Mouse (Mus musculus) T-helper 1 cell (primary cell): ENCODE measurements at regions not wholly inside any gene's neighbourhood (a gene's known extent, or its start where the extent isn't known, plus 50 kb on each side); places are given as distances from the start of the nearest gene placed in this dataset.

Source experiments
- in situ Hi-C: fragments of 300-600 bp; cut with MboI, MseI; formaldehyde crosslinking; loops from one replicate; pipeline ENCODE4 v1.15.1; 2025; ENCODE audit warnings: high pct_unique_total_duplicates

DNA sequence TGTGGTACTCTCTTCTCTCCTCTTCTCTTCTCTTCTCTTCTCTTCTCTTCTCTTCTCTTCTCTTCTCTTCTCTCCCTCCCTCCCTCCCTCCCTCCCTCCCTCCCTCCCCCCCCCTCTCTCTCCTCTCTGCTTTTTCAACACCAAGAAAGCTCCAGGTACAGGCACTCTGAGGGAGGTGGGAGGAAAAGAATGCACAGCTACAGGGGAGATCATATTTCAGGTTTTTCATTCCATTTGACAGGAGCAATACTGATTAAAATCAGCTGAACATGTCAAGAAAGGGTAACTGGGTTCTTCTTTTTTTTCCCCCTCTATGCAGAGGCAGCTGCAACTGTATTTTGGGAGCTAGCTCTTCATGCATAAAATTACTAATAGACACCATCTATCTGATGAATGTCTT is 368.8 kb upstream of the Rack1 start:
- in situ Hi-C loops: no loop called here

DNA sequence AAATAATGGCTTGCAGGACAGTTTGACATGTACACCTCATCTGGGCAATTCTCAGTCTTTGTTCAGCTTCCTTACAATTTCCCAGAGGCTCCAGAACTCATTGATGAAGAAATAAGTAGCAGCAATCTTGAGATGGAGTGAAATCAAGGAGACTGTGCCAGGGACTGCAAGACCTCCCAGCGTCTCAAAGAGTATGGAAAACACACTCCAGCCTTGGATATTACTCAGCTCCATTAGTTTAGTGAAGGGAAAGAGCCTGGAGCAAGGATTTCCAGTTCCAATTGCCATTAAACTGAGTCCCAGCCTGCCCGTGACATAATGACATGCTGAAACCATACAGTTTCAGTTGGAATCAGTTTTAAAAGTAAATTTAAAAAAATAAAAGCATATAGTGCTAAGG is 372.7 kb upstream of the Rack1 start:
- in situ Hi-C loops: no loop called here

DNA sequence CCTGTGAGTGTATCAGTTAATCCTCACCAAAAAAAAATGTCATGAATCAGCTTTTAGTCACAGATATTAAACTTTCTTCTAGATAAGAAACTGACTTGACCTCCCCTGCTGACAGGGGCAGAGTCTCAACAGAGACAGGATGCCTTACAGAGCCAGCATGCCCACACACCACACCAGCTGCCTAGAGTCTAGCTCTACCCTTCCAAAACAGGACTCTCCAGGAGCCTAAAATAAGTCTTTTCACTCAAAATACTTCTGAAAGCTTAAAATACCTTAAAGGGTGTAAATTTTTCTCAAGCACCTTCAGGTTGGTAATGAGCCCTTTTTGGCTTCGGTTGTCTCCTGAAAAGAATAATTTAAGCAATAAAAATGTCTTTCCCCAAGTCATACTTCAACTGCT is 373.7 kb upstream of the Rack1 start:
- in situ Hi-C loops: no loop called here

DNA sequence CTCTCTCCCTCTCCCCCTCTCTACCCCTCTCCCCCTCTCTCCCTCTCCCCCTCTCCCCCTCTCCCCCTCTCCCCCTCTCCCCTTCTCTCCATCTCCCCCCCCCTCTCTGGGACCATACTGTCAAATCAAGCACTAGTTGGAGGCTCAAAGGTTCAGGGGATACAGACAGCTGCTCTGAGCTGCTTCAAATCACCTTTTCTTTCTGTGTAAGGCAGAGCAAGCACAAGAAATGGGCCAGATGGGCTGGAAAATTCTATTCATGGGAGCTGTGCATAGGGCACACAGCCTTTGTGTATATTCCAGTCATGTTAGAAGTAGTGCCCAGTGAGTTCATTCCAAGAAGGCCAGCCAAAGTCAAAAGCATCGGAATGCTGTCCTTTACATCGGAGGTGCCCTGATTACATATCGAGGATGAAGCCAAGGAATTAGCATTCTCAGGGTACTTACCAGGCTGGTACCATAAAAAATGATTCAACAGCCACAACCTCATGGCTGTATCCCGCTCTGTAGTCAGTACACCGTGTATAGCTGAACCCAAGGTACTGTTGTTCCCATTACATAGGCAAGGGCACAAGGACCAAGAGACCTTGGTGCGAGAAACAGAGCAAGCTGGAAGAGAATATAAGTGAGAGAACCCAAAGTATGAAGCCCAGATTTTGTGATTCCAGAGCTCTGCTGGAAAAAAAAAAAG is 381.9 kb upstream of the Rack1 start:
- in situ Hi-C loops: no loop called here

DNA sequence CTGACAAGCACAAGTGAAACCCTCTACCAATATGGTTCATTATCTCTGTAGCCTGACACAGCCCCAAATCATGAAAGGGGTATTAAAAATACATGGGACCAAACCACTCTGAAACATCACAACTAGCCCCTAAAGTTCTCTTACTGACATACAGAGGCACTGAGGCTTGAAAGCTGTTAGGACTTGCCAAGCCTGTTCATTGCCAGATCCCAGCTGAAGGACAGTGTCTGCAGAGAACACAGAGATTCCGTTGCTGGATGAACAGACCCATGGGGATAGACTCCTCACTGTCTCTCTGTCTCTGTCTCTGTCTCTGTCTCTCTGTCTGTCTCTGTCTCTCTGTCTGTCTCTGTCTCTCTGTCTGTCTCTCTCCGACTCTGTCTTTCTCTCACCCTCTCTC is 382.5 kb upstream of the Rack1 start:
- in situ Hi-C loops: no loop called here

DNA sequence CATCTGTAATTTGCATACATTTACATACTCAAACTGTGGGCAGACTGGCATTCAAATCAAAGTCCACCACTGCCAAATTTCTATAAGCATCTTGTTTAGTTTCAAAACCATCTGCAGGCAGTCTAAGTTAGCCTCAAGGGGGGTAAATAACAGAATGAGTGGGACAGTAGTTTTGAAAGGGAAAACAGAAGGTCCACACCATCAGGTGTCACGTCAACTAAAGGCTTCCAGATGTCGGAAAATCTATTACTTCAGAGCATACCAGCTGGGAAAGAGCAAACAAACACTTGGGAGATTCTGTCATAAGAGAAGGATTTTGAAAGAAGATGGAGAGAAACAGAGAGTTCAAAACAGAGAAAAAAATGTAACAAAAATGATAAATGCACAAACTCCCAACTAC is 402.1 kb upstream of the Rack1 start:
- in situ Hi-C loops: no loop called here

DNA sequence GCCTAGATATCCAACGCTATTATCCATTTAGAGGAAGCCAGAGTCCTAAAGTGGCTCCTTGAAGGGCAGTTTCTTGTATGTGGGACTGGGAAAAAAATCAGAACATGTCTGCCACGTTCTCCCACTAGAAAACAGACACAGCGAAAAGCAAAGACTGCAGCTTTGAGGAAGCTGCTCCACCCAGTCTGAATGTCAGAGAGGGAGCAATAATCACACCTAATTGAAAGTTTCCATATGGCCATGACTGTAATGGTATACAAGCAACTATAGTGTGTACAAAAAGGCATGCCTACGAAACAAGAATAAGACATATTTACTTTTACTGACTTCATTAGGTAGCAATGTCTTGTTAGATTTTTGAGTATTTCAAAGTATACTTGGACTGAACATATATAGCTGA is 392.7 kb upstream of the Sgcd start:
- in situ Hi-C loops: loop anchor here (10.0 kb wide), 1 partner anchor 993 kb away; no protein-coding TSS in a partner anchor

DNA sequence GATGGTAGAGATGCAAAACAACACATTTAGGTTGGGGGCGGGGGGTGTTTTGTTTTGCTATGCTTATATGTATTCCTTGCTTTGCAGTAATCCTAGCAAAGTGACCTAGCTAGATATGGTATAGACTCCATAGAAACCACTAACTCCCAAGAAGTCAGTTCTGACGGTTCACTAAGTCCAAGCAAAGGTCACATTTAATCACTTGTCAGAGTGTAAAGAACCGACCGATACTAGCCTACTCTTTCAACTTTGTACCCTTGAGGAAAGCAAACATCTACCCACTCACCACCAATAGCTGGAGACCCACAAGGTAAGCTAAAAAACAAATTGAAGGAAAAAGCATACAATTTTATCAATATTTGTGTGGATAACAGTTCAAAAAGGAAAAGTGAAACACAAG is 389.3 kb upstream of the Sgcd start:
- in situ Hi-C loops: no loop called here

DNA sequence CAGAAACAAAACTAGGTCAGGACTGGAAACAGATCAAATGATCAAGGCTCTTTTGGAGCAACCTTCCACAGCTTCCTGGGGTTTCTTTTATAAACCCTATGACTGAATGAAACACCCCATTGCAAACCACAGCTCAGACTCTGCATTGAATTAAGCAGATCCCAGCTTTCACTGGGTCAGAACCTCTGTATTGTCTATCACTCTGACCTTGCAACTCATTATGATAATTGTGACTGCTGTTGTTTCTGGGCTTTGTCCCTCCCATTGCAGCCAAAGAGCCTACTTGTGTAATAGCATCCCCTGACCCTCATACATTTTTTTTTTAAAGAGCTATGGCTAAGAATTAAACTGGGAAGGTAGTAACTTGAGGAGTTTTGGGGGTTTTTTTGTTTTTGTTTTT is 388.5 kb upstream of the Sgcd start:
- in situ Hi-C loops: no loop called here

DNA sequence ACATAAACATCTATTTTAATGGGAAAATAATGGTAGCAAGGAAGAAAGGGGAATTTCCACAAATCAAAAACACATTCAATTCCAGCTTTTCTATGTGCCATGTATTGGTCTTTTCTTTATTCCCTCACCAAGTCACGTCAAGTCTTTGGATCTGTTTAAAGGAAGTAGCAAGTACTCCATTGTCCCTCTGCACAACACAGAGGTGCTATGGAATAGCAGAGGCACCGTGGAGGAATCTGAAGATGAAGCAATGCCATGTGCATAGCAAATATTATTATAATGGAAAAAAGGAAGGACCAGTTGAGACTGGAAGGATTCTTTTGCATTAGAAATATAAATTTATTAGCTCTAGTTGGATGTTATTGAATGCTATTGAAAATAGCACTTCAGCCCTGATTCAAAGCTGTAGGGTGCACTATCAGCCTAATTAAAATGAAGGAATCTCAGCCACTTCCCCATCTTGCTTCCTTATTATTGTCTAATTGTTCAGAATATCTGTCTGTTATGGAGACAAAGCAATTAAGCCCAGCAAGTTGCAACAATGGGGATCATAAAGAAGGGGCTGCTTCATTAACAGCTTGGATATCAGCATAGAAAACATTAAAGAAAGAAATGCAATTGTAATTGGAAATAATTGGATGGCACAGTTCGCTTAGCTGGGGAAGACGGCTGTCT is 362.7 kb upstream of the Sgcd start:
- in situ Hi-C loops: no loop called here

DNA sequence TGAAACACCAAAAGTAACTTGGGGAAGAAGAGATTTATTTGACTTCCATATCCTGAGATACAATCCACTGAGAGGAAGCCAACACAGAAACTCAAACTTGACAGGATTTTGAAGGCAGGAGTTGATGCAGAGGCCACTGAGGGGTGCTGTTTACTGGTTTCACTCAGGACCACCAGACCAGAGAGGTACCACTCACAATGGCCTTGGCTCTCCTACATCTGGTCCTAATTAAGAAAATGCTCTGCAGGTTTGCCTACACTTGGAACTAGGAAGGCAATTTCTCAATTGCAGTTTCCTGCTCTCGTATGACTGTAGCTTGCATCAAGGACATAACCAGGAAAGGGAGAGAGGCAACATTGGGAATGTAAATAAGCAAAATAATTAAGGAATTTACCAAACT is 325.7 kb upstream of the Sgcd start:
- in situ Hi-C loops: no loop called here

DNA sequence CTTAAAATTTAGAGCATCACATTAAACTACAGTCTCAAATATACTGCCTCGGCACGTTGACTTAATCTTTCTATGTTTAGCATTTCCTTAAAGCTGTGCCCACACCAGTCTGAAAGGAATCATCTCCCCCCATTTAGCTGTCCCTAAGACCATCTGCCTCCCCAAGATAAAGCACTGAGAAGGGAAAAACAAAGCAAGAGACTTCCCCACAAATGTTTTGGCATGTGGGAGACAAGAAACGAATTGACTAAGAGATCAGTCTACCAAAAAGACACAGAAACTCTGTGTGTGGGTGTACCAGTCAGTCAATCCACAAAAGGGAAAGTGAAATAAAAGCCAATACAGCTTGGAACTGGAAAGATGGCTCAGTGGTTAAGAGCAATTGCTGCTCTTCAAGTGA is 306.6 kb upstream of the Sgcd start:
- in situ Hi-C loops: no loop called here

DNA sequence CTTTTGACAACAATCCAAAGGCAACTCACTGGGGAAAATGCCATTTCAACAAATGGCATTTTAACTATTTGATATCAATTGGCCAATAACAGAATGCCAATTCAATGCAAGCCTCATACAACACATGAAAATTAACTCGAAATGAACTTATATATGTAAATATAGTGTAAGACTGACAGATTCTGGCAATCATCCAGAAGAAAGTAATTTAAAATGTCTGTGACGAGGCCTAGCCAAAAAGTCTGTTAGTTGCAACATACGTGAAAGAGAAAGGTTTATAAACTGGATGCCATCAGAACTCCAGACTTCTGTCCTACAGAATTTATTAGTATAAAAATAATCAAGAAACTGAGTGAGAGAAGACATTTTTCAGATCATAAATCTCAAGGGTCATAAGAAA is 273.7 kb upstream of the Sgcd start:
- in situ Hi-C loops: no loop called here

DNA sequence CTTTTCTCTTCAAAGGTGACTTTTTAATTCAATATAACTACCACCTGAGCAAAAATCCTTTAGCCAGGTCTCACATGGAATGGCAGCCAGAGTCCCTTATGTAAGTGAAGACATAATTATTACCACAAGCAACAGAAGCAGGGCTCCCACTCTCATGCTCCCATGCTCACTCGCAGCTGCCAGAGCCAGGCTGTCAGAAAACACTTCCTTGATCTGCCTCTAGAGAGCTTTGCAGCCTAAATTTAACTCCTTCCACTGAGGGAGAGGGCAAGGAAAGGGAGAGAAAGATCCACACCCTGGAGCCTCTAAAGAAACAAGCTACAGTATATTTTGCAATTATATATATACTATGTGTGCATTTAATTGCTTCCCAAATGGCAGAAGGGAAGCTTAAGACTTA is 272.3 kb upstream of the Sgcd start:
- in situ Hi-C loops: no loop called here

DNA sequence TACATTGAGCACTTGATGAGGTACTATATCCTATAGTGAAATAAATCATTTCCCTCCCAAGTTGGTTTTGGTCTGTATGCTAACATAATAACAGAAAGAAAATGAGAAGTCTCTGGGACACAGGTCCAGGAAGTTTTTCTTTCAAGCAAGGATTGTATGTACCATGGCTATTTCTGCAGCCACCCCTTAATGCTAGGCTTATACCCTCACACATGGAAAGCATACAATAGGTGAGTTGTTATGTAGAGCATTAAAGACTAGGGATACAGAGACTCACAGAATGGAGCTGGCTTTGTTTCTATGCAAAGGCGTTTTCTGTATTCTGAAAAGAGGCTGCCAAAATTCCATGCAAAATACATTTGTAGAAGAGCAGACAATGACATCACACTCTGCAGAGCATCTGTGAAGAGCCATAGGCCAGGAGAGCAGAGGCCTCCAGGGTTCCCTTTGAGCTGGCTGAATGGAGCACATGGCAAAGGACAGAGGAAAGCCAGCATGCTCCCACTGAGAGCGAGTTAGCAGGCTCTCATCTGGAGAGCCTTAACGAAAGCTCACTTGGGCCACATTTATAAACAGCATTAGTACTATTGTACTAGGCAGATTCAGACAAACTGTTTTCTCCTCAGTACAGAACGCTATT is 262.0 kb upstream of the Sgcd start:
- in situ Hi-C loops: no loop called here

DNA sequence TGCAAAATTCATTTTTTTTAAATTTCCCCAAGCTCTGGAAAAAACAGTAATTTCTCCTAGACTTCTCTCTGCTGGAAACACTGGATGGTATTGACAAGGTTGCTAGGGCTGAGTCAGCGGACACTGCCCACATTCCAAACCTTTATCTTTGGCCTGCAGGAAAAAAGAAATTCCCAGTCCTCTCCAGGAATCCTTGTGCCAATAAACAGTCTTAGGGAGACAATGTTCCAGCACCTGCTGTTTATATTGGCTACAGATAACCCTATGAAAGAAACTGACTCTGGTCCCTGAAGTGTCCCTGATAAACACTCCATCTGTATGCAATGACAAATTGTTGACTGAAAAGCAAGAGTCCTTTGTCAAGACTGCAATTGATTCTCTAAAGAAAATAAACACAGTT is 260.5 kb upstream of the Sgcd start:
- in situ Hi-C loops: no loop called here

DNA sequence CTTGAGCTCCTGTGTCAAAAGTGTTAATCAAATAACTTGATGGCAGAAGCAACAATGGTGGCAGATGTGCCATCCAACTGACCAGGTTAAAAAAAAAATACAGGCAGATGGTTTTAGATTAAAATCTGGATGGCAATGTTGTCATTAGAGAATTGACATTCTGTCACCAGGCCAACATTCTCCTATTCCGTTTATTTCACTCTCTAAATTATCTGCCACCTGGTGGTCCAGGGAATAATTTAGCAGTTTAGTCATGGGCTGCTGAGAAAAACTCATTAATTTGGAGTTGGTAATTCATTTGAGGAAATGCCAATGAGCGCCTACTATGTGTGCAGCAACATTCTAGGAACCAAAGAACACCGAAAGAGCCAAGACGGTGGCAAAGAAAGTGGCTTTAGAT is 232.4 kb upstream of the Sgcd start:
- in situ Hi-C loops: no loop called here

DNA sequence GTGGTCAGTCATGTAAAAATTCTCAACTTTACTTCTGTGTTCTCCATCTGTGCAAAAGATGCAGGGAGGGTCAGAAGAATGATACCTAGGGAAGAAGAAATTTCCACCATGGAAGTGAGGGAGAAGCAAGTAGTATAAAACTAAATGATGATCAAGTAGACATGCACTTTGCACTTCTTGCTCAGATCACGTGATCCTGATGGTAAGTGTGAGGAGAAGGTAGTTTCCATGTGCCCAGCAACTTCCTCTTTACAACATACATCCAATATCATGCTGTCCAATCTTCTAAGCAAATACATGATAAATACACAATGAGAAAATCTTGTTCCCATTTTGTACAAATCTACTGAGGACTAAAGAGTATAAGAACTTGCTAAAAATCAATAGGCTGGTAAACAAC is 230.4 kb upstream of the Sgcd start:
- in situ Hi-C loops: no loop called here

DNA sequence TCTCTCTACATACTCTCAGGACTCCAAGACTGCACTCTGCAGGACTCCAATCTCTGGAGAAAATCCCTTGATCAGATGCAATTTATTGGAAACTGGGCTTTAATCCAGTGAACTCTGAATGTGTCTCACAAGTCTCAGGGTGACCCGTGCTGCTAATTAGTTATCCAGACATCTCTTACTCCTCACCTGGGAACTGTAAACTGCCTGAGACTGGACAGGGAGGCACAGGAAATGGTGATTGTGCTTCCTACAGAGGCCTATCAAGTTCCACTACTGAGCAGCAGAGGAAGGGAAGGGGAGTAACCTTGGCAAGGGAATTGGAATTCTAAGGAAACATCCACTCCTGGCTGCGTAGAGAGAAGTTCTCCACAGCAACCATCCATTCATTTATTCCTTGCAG is 228.0 kb upstream of the Sgcd start:
- in situ Hi-C loops: no loop called here

DNA sequence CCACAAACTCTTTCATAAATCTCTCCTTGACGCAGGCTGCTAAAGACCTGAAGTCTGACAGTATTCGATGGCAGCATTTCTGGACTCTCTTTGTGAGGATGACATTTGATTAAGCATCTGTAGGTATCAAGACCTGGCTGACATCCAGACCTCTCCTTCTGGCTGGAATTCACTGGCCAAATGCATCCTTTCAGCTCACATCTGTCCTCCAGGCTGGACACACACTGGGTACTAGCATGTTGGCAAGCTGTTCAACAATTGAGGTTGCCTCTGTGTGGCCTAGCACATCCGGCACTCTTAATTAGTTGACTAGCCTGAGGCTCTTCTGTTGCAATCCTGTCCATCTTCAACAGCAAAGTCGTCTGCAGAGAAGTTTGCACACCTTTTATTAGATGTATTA is 197.8 kb upstream of the Sgcd start:
- in situ Hi-C loops: no loop called here

DNA sequence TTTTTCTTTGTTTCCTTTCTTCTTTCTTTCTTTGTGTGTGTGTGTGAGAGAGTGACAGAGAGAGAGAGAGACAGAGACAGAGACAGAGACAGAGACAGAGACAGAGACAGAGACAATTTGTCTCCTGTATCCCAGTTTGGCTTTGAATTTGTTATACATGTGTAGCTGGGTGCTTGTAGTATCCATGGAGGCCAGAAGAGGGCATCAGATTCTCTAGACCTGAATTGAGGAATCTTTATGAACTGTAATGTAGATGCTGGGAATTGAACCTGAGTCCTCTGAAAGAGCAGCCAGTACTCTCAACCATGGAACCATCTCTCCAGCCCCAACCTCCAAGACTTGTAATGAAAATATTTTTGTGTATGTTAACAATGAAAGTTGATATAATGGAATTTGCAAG is 190.2 kb upstream of the Sgcd start:
- in situ Hi-C loops: no loop called here

DNA sequence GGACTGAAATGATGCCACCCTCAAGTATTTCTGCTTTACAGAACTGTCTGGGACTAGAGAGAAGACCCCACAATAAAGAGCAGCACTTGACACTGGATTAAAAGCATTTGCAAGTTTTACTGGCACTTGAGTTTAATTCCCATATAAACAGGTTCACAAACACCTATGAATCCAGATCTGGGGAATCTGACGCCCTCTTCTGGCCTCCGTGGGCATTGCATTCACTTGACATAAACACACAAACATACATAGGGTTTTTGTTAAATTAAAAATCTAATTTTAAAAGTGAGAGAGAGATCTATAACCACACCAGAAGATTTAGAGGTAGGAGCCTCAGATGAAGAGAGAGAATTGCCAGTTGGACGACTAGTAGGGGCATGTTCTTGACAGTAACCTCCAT is 189.4 kb upstream of the Sgcd start:
- in situ Hi-C loops: no loop called here

DNA sequence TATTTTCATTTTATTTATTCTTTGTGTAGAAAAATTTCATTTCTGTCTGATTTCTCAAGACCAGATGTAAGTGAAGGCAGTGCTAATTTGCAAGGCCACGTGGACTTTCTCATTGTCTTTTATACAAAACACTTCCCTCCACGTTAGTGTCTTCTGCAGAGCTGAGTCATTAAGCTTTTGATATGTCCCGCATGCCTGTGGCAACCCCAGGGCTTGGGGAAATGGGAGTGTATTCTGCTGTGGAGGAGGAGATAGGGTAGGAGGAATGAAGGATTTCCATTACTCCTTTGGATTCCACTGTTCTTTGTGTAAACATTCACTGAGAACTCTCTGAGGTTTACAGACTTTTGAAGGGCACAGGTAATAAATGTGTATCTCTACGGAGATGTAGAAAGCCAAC is 187.7 kb upstream of the Sgcd start:
- in situ Hi-C loops: no loop called here
